Mouse (Mus musculus): ENCODE data around the gene Lsm10. TPM values are rescaled to one million over a fixed set of nuclear protein-coding genes. Genes with fewer than 3 reads are reported as not detected.
A peak's percentile ranks its signal among the peaks of the same experiment; 100 is the strongest.
"Not testable (repeated sequence)": the region's sequence is repeated elsewhere in the genome, so short reads cannot be mapped to it uniquely, and the experiment has no call there.

The Lsm10 gene
- polyA plus RNA-seq, 1 experiment from 2014 or later: 64.1 TPM

DNA sequence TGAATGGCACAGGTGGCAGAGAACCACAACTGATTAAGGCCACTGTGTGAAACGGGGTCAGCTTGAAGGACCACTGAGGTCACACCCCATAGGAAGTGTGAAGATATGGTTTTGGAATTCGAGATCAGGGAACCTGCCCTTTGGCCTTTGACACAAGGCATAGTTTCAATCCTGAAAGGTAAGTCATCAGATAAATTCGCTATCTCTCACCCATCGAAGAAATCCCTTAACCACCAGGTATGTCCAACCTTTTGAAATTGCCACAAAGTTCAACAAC is 5.6 kb upstream of the Lsm10 start:
- Histone ChIP-seq H3K9me3 (ENCODE audit: low read length) (no peaks in the 10 kb centered on the region), H3K9ac (replicated peaks; ENCODE audit: low read depth) (no peak overlapping the region), H3K4me1 (ENCODE audit: insufficient read depth, low read depth, low read length) (no peaks in the 10 kb centered on the region), H3K36me3 (ENCODE audit: insufficient read depth, low read length) (no peaks in the 10 kb centered on the region), H3K4me3 (ENCODE audit: low read depth, low read length) (no peak overlapping the region), H3K4me2 (replicated peaks; ENCODE audit: low read depth, low read length) (no peak overlapping the region), H3K27me3 (replicated peaks; ENCODE audit: insufficient read depth, low read length) (no peaks in the 10 kb centered on the region), H3K27ac (ENCODE audit: low read length) (no peak overlapping the region)
- no peak for TF ChIP-seq EP300 (IDR thresholded peaks at IDR 0.05)
- no peak for TF ChIP-seq CTCF (IDR thresholded peaks at IDR 0.05)
- DNase-seq (ENCODE audit: low spot score) (no peak), ATAC-seq (no peak)
- 66% methylated on average over 4 of the region's 4 CpGs for WGBS

DNA sequence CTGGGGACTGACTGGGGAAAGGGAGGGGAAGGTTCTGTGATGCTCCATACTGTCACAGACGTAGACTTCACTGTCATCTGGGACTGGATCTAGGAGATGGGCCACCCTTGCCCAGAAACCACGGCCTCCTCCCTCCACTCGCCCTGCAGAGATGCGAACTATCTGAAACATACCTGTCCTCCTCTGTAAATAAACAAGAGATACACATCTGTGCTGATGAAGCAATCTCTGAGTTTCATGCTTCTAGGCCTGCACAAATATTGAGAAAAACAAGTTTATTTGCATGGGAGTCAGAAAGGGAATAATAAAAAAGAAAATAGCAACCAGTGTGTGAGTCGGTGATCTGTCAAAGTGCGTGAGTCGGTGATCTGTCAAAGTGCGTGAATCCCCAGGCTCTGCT is 4.5 kb upstream of the Lsm10 start:
- 66% methylated on average over 8 of the region's 8 CpGs for WGBS
- Histone ChIP-seq H3K4me1 (ENCODE audit: insufficient read depth, low read depth, low read length) (peaks cover under 1% of the 10 kb centered on the region; the same call in 1 of the 2 replicates), H3K4me3 (ENCODE audit: low read depth, low read length) (no peak overlapping the region), H3K4me2 (replicated peaks; ENCODE audit: low read depth, low read length) (no peak overlapping the region), H3K27me3 (replicated peaks; ENCODE audit: insufficient read depth, low read length) (no peaks in the 10 kb centered on the region), H3K27ac (ENCODE audit: low read length) (no peak overlapping the region), H3K9ac (replicated peaks; ENCODE audit: low read depth) (no peak overlapping the region), H3K36me3 (ENCODE audit: insufficient read depth, low read length) (no peaks in the 10 kb centered on the region), H3K9me3 (ENCODE audit: low read length) (no peaks in the 10 kb centered on the region)
- TF ChIP-seq CTCF (IDR thresholded peaks at IDR 0.05) (no peak), EP300 (IDR thresholded peaks at IDR 0.05) (no peak)
- ATAC-seq: no peak
- DNase-seq (ENCODE audit: low spot score): no peak

DNA sequence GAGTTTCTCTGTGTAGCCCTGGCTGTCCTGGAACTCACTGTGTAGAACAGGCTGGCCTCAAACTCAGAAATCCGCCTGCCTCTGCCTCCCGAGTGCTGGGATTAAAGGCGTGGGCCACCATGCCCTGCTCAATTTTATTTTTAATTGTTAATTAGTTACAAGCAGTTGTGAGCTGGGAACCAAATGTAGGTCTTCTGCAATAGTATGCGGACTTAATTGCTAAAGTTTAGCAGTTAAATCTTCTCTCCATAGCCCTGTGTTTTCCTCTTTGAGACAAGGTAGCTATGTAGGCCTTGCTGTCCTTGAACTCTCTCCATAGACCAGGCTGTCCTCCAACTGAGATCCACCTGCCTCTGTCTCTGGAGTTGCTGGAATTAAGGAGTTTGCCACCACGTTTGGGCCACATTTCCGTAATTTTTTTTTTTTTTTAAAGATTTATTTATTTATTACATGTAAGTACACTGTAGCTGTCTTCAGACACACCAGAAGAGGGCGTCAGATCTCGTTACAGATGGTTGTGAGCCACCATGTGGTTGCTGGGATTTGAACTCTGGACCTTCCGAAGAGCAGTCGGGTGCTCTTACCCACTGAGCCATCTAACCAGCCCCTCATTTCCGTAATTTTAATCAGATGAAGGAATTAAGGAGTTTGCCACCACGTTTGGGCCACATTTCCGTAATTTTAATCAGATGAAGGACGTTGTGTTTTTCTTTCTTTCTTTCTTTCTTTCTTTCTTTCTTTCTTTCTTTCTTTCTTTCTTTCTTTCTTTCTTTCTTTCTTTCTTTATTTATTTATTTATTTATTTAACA is 597 bp upstream of the Lsm10 start:
- not testable (repeated sequence) for DNase-seq (ENCODE audit: low spot score); H3K9me3 ChIP-seq (ENCODE audit: low read length); H3K4me3 ChIP-seq (ENCODE audit: low read depth, low read length); H3K9ac ChIP-seq (replicated peaks; ENCODE audit: low read depth); H3K27me3 ChIP-seq (replicated peaks; ENCODE audit: insufficient read depth, low read length); H3K27ac ChIP-seq (ENCODE audit: low read length); H3K36me3 ChIP-seq (ENCODE audit: insufficient read depth, low read length); ATAC-seq
- WGBS: 47% methylated on average over 14 of the region's 14 CpGs
- Histone ChIP-seq H3K4me1 (ENCODE audit: insufficient read depth, low read depth, low read length) (peaks cover 11% of the 10 kb centered on the region), H3K4me2 (replicated peaks; ENCODE audit: low read depth, low read length) (0 out of 2 replicates have a peak overlapping the region, but pooled peaks have one; percentile 78)
- TF ChIP-seq CTCF (IDR thresholded peaks at IDR 0.05): 0 out of 2 replicates have a peak, but pooled peaks have one; percentile 4

DNA sequence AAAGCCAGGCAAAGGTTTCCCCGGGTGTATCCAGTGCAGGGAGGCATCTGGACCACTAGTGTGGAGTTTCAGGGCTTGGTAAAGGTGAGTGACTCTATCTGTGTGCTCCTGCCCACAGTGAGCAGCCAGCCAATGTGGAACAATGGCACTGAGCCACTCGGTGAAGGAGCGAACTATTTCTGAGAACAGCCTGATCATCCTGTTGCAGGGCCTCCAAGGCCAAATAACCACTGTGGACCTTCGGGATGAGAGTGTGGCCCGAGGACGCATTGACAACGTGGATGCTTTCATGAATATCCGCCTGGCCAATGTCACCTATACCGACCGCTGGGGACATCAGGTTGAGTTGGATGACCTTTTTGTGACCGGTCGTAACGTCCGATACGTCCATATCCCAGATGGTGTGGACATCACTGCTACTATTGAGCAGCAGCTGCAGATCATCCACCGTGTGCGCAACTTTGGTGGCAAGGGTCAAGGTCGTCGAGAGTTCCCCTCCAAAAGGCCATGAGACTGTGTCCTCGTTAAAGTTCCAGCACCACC is 1.4 kb downstream of the Lsm10 start:
- no peaks in the 10 kb centered on the region for H3K36me3 ChIP-seq (ENCODE audit: insufficient read depth, low read length)
- no peak for TF ChIP-seq CTCF (IDR thresholded peaks at IDR 0.05)
- no peak for TF ChIP-seq EP300 (IDR thresholded peaks at IDR 0.05)
- H3K27me3 ChIP-seq (replicated peaks; ENCODE audit: insufficient read depth, low read length): no peaks in the 10 kb centered on the region
- no peak overlapping the region for H3K27ac ChIP-seq (ENCODE audit: low read length)
- no peak overlapping the region for H3K4me3 ChIP-seq (ENCODE audit: low read depth, low read length)
- 92% methylated on average over 20 of the region's 20 CpGs for WGBS
- DNase-seq (ENCODE audit: low spot score) (no peak), ATAC-seq (no peak)
- H3K4me2 ChIP-seq (replicated peaks; ENCODE audit: low read depth, low read length): no peak overlapping the region
- H3K4me1 ChIP-seq (ENCODE audit: insufficient read depth, low read depth, low read length): peaks cover 21% of the 10 kb centered on the region
- no peaks in the 10 kb centered on the region for H3K9me3 ChIP-seq (ENCODE audit: low read length)
- no peak overlapping the region for H3K9ac ChIP-seq (replicated peaks; ENCODE audit: low read depth)

DNA sequence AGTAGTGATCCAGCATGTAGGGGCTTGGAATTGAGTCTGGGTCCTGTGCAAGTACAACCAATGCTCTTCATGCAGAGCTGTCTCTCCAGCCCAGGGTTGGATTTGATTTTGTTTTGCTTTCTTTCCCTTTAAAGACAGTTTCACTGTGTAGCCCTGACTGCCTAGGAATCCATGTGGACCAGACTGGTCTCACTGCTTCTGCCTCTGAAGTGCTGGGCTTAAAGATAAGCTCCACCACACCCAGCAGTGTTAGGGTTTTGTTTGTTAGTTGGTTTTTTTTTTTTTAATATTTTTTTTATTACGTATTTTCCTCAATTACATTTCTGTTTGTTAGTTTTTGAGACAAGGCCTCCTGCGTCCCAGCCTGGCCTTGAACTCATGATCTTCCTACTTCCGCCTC is 2.9 kb downstream of the Lsm10 start:
- Histone ChIP-seq H3K4me2 (replicated peaks; ENCODE audit: low read depth, low read length) (no peak overlapping the region), H3K4me1 (ENCODE audit: insufficient read depth, low read depth, low read length) (peaks cover 22% of the 10 kb centered on the region), H3K27ac (ENCODE audit: low read length) (peak overlapping the region; percentile 74), H3K36me3 (ENCODE audit: insufficient read depth, low read length) (no peaks in the 10 kb centered on the region), H3K9me3 (ENCODE audit: low read length) (no peaks in the 10 kb centered on the region), H3K27me3 (replicated peaks; ENCODE audit: insufficient read depth, low read length) (no peaks in the 10 kb centered on the region), H3K9ac (replicated peaks; ENCODE audit: low read depth) (no peak overlapping the region), H3K4me3 (ENCODE audit: low read depth, low read length) (no peak overlapping the region)
- no peak for DNase-seq (ENCODE audit: low spot score)
- no peak for ATAC-seq
- TF ChIP-seq CTCF (IDR thresholded peaks at IDR 0.05) (no peak), EP300 (IDR thresholded peaks at IDR 0.05) (no peak)
- WGBS: 79% methylated on average over 3 of the region's 3 CpGs

DNA sequence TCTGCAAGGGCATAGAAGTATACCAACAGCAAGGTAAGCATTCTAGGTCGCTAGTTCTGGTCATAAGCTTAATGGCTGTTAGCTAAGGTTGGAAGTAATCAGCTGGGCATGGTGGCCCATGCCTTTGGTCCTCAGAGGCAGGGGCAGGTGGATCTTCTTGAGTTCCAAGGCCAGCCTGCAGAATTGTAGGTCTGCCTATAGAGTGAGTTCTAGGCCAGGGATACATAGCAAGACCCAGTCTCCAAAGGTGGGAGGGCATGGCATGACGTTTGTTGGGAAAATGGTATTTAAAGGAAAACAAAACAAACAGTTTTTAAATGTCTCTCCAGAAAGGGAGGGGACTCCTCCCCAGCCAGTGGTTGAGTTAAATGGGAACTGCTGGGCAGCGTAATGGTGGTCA is 4.3 kb downstream of the Lsm10 start:
- no peak for TF ChIP-seq EP300 (IDR thresholded peaks at IDR 0.05)
- no peak for TF ChIP-seq CTCF (IDR thresholded peaks at IDR 0.05)
- ATAC-seq (no peak), DNase-seq (ENCODE audit: low spot score) (no peak)
- H3K4me3 ChIP-seq (ENCODE audit: low read depth, low read length): no peak overlapping the region
- peaks cover 34% of the 10 kb centered on the region for H3K4me1 ChIP-seq (ENCODE audit: insufficient read depth, low read depth, low read length)
- WGBS: 78% methylated on average over 3 of the region's 3 CpGs
- no peak overlapping the region for H3K27ac ChIP-seq (ENCODE audit: low read length)
- H3K9ac ChIP-seq (replicated peaks; ENCODE audit: low read depth): no peak overlapping the region
- H3K36me3 ChIP-seq (ENCODE audit: insufficient read depth, low read length): no peaks in the 10 kb centered on the region
- no peaks in the 10 kb centered on the region for H3K27me3 ChIP-seq (replicated peaks; ENCODE audit: insufficient read depth, low read length)
- no peaks in the 10 kb centered on the region for H3K9me3 ChIP-seq (ENCODE audit: low read length)
- H3K4me2 ChIP-seq (replicated peaks; ENCODE audit: low read depth, low read length): no peak overlapping the region

Data from lung, postnatal 0 days (tissue).